Mouse (Mus musculus): ENCODE results near the gene Rusc2. TPM values are rescaled to one million over a fixed set of nuclear protein-coding genes. Genes with fewer than 3 reads are reported as not detected.

The Rusc2 gene
- polyA plus RNA-seq, 1 experiment: 11.5 TPM

DNA sequence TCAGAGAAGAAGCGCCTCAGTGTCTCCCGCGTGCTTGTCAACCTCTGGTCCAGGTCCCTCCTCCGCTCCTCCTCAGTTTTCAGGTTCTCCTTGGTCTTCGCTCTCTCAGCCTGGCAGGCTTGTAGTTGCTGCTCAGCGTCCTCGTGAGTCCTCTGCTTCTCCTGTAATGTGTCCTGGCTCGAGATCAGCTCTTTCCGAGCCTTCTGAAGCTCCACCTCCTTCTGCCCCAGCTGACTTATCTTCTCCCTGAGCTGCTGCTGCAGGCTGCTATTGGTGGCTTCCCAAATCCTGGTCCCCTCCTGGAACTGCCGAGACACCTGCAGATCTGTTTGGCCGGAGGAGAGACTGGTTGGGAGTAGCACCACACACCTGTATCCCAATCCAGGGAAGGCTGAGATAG, 70.5 kb downstream of the Rusc2 start:
- Histone ChIP-seq H3K4me1 (peaks cover 49% of the 10 kb centered on the region), H3K27me3 (replicated peaks) (peaks cover 62% of the 10 kb centered on the region), H3K9me3 (peaks cover 17% of the 10 kb centered on the region), H3K36me3 (replicated peaks; ENCODE audit: low read length) (peaks cover 3% of the 10 kb centered on the region), H3K4me3 (replicated peaks) (no peak overlapping the region)
- TF ChIP-seq GATA1 (IDR thresholded peaks at IDR 0.05; ENCODE audit: borderline replicate concordance, low read length) (no peak), FLI1 (IDR thresholded peaks at IDR 0.05; ENCODE audit: low read length) (no peak)

DNA sequence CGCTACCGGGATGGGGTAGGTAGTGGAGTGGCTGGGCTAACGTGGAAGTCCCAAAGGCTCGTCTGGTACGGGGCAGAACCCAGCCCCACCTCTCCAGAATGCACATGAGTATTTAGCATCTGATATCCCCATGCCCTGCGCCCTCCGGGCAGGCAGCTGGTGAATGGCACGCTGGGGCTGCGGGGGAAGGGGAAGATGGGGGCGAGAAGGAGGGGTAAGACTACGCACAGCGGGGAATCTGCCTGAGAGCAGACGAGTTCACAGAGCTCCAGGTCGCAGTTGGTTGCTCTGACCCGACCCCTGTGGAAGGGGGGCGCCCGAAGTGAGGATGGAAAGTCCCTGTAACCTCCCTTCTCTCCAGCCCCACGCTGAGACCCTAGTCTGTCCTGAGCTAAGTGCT, 71.6 kb downstream of the Rusc2 start:
- Histone ChIP-seq H3K9me3 (peaks cover 17% of the 10 kb centered on the region), H3K27me3 (replicated peaks) (peaks cover 64% of the 10 kb centered on the region), H3K4me3 (replicated peaks) (peak overlapping the region; percentile 89), H3K36me3 (replicated peaks; ENCODE audit: low read length) (no peaks in the 10 kb centered on the region), H3K4me1 (peaks cover 50% of the 10 kb centered on the region)
- no peak for TF ChIP-seq FLI1 (IDR thresholded peaks at IDR 0.05; ENCODE audit: low read length)
- no peak for TF ChIP-seq GATA1 (IDR thresholded peaks at IDR 0.05; ENCODE audit: borderline replicate concordance, low read length)

DNA sequence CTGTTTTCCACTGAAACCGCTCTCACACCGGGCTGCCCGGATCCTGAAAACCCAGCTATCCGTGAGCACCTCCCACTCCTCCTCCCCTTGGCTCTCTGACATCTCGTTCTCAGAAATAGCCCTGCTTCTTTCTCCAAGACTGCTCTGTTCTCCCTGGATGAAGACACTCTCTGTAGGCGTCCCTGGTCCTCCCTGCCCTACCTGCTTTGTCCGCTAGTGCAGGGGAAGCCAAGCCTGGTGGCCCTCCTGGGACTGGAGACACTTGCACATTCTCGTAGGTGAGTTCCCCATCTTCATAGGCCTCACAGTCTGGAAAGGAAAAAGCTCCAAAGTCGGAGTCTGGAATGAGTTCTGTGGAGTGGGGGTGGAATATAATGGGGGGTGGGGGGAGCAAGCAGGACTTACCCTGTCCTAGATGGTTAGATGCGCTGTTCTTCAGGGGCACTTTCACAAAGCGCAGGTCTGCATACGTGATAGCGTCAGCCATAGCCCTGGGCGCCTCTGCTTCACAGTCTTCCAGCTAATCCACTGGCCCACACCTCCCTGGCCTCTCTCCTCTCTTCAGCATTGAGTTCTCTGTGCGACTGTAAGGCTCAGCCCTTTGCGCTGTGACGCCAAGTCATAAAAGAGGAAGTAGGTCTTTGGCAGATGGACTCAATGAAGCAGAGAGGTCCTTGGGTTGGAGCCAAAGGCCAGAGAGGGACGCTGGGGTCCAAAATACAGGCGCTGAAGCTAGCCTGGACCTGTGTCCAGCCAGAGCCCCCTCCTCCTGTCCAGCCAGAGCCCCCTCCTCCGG, 72.5 kb downstream of the Rusc2 start, which contains the start of gene Cd72:
Gene Cd72, minus strand, starts transcription at position 588 of the 796 bp plus-strand sequence.
- peaks cover 50% of the 10 kb centered on the region for H3K4me1 ChIP-seq
- H3K27me3 ChIP-seq (replicated peaks): peaks cover 64% of the 10 kb centered on the region
- H3K4me3 ChIP-seq (replicated peaks): peak within 1 kb of the TSS; percentile 89
- H3K9me3 ChIP-seq: peaks cover 17% of the 10 kb centered on the region
- TF ChIP-seq GATA1 (IDR thresholded peaks at IDR 0.05; ENCODE audit: borderline replicate concordance, low read length): no peak
- TF ChIP-seq FLI1 (IDR thresholded peaks at IDR 0.05; ENCODE audit: low read length): no peak
- no peaks in the 10 kb centered on the region for H3K36me3 ChIP-seq (replicated peaks; ENCODE audit: low read length)

DNA sequence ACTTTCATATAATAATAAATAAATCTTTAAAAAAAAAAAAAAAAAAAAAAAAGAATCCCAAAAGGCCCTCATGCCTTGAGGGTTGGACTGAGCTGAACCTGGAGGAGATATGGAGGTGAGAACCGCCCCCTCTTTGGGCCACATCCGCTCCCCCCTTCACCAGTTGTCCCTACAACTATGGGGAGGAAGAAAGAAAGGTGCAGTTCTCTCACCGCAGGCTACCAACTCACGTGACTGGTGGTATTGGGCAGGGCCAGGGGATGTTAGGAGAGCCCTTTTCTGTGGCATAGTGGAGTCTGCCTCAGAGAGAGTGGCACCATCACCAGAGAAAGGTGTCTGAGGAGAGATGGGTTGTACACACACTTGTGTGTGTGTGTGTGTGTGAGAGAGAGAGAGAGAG, 74.7 kb downstream of the Rusc2 start:
- Histone ChIP-seq H3K4me3 (replicated peaks) (peak overlapping the region; percentile 28), H3K4me1 (peaks cover 51% of the 10 kb centered on the region), H3K36me3 (replicated peaks; ENCODE audit: low read length) (no peaks in the 10 kb centered on the region), H3K9me3 (peaks cover 11% of the 10 kb centered on the region), H3K27me3 (replicated peaks) (peaks cover 53% of the 10 kb centered on the region)
- TF ChIP-seq GATA1 (IDR thresholded peaks at IDR 0.05; ENCODE audit: borderline replicate concordance, low read length) (no peak), FLI1 (IDR thresholded peaks at IDR 0.05; ENCODE audit: low read length) (no peak)

DNA sequence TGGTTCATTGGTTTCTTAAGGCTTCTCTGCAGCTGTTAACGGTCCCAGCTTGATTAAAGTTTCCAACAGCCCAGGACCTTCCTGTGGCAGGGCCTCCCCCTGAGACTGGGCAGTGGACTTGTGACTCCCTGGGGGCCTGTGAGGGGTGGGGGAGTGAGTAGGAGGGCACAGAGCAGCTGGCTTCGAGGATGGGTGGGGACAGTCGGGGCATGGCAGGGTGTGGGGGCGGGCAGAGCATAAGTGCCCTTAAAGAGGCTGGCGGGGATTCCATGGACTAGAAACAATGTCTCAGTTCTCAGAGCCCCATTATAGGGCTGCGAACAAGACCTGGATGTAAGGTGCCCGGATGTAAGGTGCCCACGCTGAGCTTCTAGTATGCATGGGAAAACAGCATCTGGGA, 75.3 kb downstream of the Rusc2 start:
- Histone ChIP-seq H3K27me3 (replicated peaks) (peaks cover 47% of the 10 kb centered on the region), H3K9me3 (peaks cover 4% of the 10 kb centered on the region; the same call in 1 of the 2 replicates), H3K4me3 (replicated peaks) (no peak overlapping the region), H3K36me3 (replicated peaks; ENCODE audit: low read length) (no peaks in the 10 kb centered on the region), H3K4me1 (peaks cover 57% of the 10 kb centered on the region)
- TF ChIP-seq FLI1 (IDR thresholded peaks at IDR 0.05; ENCODE audit: low read length): no peak
- no peak for TF ChIP-seq GATA1 (IDR thresholded peaks at IDR 0.05; ENCODE audit: borderline replicate concordance, low read length)

DNA sequence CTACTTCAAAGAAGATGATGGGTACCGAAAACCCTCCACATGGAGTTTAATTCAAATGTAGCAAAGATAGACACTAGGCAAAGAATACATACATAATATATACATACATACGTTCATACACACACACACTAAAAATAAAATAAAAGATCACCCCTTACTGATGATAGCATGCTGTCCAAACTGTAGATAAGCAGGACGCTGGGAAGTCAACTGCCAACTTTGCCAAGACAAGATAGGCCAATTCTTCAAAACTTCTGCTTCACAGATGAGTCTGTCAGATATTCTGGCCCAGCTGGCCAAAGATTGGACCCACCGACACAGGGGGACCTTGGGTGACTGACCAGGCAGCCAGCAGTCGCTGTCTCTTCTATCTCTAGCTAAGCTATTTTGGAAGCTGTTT, 81.3 kb downstream of the Rusc2 start:
- no peaks in the 10 kb centered on the region for H3K36me3 ChIP-seq (replicated peaks; ENCODE audit: low read length)
- H3K9me3 ChIP-seq: peaks cover 9% of the 10 kb centered on the region
- TF ChIP-seq FLI1 (IDR thresholded peaks at IDR 0.05; ENCODE audit: low read length) (no peak), GATA1 (IDR thresholded peaks at IDR 0.05; ENCODE audit: borderline replicate concordance, low read length) (no peak)
- no peak overlapping the region for H3K4me3 ChIP-seq (replicated peaks)
- H3K27me3 ChIP-seq (replicated peaks): peaks cover 25% of the 10 kb centered on the region
- peaks cover 11% of the 10 kb centered on the region for H3K4me1 ChIP-seq

DNA sequence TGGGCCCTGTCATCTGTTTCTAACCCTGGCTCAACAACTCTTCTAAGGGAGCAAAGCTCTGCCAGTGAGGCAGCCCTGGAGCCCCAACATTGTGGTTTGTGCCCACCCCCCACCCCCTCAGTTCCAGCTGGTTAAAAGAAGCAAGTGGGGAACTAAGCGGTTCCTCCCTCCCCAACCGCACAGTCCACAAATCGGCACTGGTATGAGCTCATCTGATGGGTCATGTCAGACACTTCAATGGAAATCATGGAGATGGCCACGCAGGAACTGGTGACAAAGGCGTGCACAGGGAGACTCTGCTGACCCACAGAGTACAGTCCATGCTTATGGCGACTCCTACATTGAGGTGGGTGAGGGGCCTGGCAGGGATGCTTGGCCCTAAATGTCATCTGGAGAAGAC, 84.2 kb downstream of the Rusc2 start:
- no peak overlapping the region for H3K4me3 ChIP-seq (replicated peaks)
- H3K27me3 ChIP-seq (replicated peaks): peaks cover 30% of the 10 kb centered on the region
- H3K9me3 ChIP-seq: peaks cover 9% of the 10 kb centered on the region
- no peak for TF ChIP-seq FLI1 (IDR thresholded peaks at IDR 0.05; ENCODE audit: low read length)
- no peak for TF ChIP-seq GATA1 (IDR thresholded peaks at IDR 0.05; ENCODE audit: borderline replicate concordance, low read length)
- peaks cover 11% of the 10 kb centered on the region for H3K4me1 ChIP-seq
- no peaks in the 10 kb centered on the region for H3K36me3 ChIP-seq (replicated peaks; ENCODE audit: low read length)

DNA sequence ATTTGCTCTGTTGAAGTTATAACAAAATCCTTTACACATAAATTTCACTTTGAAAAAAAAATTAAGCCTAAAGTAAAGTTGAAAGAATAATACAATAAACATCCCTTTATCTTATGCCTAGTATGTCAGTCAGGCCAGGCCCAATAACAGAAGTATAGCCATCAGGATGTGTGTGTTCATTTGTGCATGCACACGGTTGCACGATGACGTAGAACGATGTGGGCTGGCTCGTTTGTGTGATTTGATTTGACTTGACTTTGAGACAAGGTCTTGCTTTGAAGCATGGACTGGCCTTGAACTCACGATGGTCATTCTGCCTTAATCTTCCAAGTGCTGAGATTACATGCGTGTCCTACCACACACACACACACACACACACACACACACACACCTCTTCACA, 85.1 kb downstream of the Rusc2 start:
- Histone ChIP-seq H3K36me3 (replicated peaks; ENCODE audit: low read length) (no peaks in the 10 kb centered on the region), H3K4me1 (peaks cover 6% of the 10 kb centered on the region), H3K27me3 (replicated peaks) (peaks cover 30% of the 10 kb centered on the region), H3K9me3 (peaks cover 9% of the 10 kb centered on the region), H3K4me3 (replicated peaks) (no peak overlapping the region)
- TF ChIP-seq FLI1 (IDR thresholded peaks at IDR 0.05; ENCODE audit: low read length) (no peak), GATA1 (IDR thresholded peaks at IDR 0.05; ENCODE audit: borderline replicate concordance, low read length) (no peak)

DNA sequence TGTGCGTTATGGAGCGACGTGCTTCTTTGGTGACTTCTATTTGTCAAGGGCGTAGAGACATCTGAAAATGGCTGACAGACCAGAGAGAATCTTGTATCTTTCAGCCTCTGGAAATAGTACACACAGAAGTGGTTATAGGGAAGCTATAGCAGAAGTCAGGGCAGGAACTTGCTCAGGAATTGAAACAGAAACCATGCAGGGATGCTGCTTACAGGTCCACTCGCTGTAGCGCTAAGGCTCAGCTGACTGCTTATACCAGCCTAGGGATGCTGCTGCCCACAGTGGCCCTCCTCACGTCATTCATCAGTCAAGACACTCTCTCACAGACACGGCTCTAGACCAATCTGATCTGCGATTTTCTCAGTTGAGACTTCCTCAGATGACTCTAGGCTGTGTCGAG, 88.5 kb downstream of the Rusc2 start:
- peaks cover 25% of the 10 kb centered on the region for H3K27me3 ChIP-seq (replicated peaks)
- no peak for TF ChIP-seq FLI1 (IDR thresholded peaks at IDR 0.05; ENCODE audit: low read length)
- TF ChIP-seq GATA1 (IDR thresholded peaks at IDR 0.05; ENCODE audit: borderline replicate concordance, low read length): no peak
- H3K9me3 ChIP-seq: no peaks in the 10 kb centered on the region; the same call in 1 of the 2 replicates
- no peaks in the 10 kb centered on the region for H3K36me3 ChIP-seq (replicated peaks; ENCODE audit: low read length)
- peaks cover 16% of the 10 kb centered on the region for H3K4me1 ChIP-seq
- H3K4me3 ChIP-seq (replicated peaks): no peak overlapping the region

DNA sequence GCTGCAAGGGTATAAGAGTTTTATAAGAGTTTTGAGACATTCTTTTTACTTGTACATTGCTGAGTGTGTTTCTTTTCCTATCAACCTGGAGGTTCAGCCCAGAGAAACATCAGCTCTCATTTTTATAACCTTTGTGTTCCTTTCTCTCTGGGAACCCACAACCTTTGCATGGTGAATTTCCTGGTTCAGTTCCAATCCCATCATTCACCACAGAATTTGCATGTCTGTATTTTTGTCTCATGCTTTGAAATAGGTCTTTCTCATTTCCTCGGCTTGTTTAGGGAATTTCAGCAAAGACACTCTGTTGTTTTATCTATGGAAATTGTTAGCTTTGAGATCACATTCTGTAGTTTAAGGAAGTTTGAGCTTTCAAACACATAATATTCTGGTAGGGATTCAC, 91.9 kb downstream of the Rusc2 start:
- H3K4me3 ChIP-seq (replicated peaks): no peak overlapping the region
- peaks cover 6% of the 10 kb centered on the region for H3K27me3 ChIP-seq (replicated peaks)
- no peaks in the 10 kb centered on the region for H3K36me3 ChIP-seq (replicated peaks; ENCODE audit: low read length)
- TF ChIP-seq FLI1 (IDR thresholded peaks at IDR 0.05; ENCODE audit: low read length) (no peak), GATA1 (IDR thresholded peaks at IDR 0.05; ENCODE audit: borderline replicate concordance, low read length) (no peak)
- no peaks in the 10 kb centered on the region; the same call in 1 of the 2 replicates for H3K9me3 ChIP-seq
- peaks cover 22% of the 10 kb centered on the region for H3K4me1 ChIP-seq

Data from megakaryocyte, embryonic 14.5 days (primary cell).